Mouse (Mus musculus) myocyte (in vitro differentiated cells): ENCODE data around the gene Adat1.

Experiments used
- CEBPB ChIP-seq: IDR thresholded peaks from 2 replicates; pipeline ENCODE4 v1.6.1; 2011; ENCODE audit warnings: mild to moderate bottlenecking, moderate library complexity; ENCODE audit not compliant: poor library complexity, insufficient read depth, severe bottlenecking
- E2F4 ChIP-seq: IDR thresholded peaks from one replicate; pipeline ENCODE4 v1.6.1; 2011; ENCODE audit warnings: mild to moderate bottlenecking, control low read depth, moderate library complexity; ENCODE audit not compliant: insufficient read depth
- MAX ChIP-seq: IDR thresholded peaks from one replicate; pipeline ENCODE4 v1.6.1; 2011; ENCODE audit warnings: low read depth, mild to moderate bottlenecking, control low read depth
- MYOD1 ChIP-seq, 3 experiments: IDR thresholded peaks; one replicate each; pipeline ENCODE4 v1.6.1; 2011; ENCODE audit warnings: control low read depth in 2 of 3, low read depth in 2 of 3, mild to moderate bottlenecking in 2 of 3, moderate library complexity in 1 of 3; ENCODE audit not compliant: insufficient read length in 2 of 3, control insufficient read depth in 1 of 3
- MYOG ChIP-seq, 3 experiments: IDR thresholded peaks; one replicate each; pipeline ENCODE4 v1.6.1; 2011; ENCODE audit warnings: control low read depth in 2 of 3, low read depth in 2 of 3, mild to moderate bottlenecking in 2 of 3; ENCODE audit not compliant: insufficient read length in 2 of 3, control insufficient read depth in 1 of 3, insufficient read depth in 1 of 3
- POLR2A ChIP-seq: IDR thresholded peaks from one replicate; pipeline ENCODE4 v1.6.1; 2011; ENCODE audit warnings: low read depth, mild to moderate bottlenecking, control low read depth, moderate library complexity; ENCODE audit not compliant: insufficient read length
- POLR2AphosphoS2 ChIP-seq: IDR thresholded peaks from one replicate; pipeline ENCODE4 v1.6.1; 2011; ENCODE audit warnings: low read depth, control low read depth; ENCODE audit not compliant: insufficient read length
- REST ChIP-seq: IDR thresholded peaks from one replicate; pipeline ENCODE4 v1.6.1; 2011; ENCODE audit warnings: mild to moderate bottlenecking, control low read depth, moderate library complexity; ENCODE audit not compliant: insufficient read depth, insufficient read length
- SRF ChIP-seq: IDR thresholded peaks from one replicate; pipeline ENCODE4 v1.6.1; 2011; ENCODE audit warnings: low read depth; ENCODE audit not compliant: control insufficient read depth, insufficient read length
- TCF12 ChIP-seq: IDR thresholded peaks from one replicate; pipeline ENCODE4 v1.6.1; 2011; ENCODE audit warnings: mild to moderate bottlenecking, control low read depth; ENCODE audit not compliant: poor library complexity, insufficient read depth, severe bottlenecking
- TCF3 ChIP-seq: IDR thresholded peaks from one replicate; pipeline ENCODE4 v1.6.1; 2011; ENCODE audit warnings: low read depth, control low read depth; ENCODE audit not compliant: insufficient read length
- USF1 ChIP-seq: IDR thresholded peaks from one replicate; pipeline ENCODE4 v1.6.1; 2011; ENCODE audit warnings: low read depth, mild to moderate bottlenecking, control low read depth, moderate library complexity

DNA sequence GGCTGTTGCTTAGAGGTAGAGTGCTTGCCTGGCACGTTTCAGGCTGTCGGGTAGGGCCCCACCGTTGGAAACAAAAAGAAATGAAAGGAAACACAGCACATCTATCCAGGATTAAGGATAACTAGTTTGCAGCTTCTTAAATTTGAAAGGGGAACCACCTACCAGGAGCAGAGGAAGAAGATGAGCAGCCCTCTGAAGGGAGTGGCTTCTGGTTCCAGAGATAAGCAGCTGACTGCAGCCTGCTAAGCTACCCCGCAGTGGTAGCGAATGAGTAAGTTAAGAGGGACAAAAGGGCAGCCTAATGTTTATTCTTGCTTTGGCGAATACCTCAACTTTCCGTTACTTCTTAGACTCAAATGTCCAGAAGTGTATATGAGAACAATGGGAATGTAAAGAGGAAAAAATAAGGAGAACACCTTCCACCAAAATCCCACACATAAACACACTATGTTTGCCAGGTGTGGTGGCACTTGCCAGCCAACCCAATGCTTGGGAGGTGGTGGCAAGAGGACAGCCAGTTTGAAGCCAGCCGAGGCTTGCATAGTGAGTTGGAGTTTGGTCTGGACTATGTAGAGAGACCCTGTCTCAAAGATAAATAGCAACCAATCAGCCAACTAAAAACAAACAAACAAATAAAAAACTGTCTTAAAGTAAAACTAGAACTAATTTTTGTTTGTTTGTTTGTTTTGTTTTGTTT, 62.3 kb downstream of the Adat1 start:
- TF ChIP-seq REST: no peak
- no peak for TF ChIP-seq POLR2A
- TF ChIP-seq TCF12: no peak
- no peak for TF ChIP-seq E2F4
- TF ChIP-seq POLR2AphosphoS2: no peak
- no peak for TF ChIP-seq USF1
- TF ChIP-seq MYOD1 (IDR thresholded peaks at IDR 0.05; ENCODE audit: control insufficient read depth in 1 of 3, insufficient read length in 2 of 3, low read depth in 2 of 3): no peak
- no peak for TF ChIP-seq MAX
- TF ChIP-seq CEBPB: no peak
- no peak for TF ChIP-seq SRF
- no peak for TF ChIP-seq MYOG (IDR thresholded peaks at IDR 0.05; ENCODE audit: control insufficient read depth in 1 of 3, insufficient read depth in 1 of 3, insufficient read length in 2 of 3, low read depth in 2 of 3)
- TF ChIP-seq TCF3: no peak
